ENCODE assay signal across 10 mouse cellular contexts in genomic region chr2:70567682-70568077, GRCm38 (mm10). TPM values are rescaled to one million over a fixed set of nuclear protein-coding genes. Genes with fewer than 3 reads are reported as not detected.
DNase-seq lines count a peak whose midpoint lies in the region; ATAC-seq lines count a peak whose summit lies in the region.
"Had no signal": no experiment of that assay in that cellular context is flagged by ENCODE, and none has a peak within 500 bp of the region (broad histone marks: within the 10 kb centered on the region; RNA-seq: fewer than 3 reads in every experiment).

No protein-coding gene starts in this region.

- no peak overlapping the region for H3K9ac ChIP-seq in embryonic facial prominence, embryonic 15.5 days
- H3K9ac ChIP-seq in limb, embryonic 11.5 days (ENCODE audit: low read length): no peak overlapping the region
- H3K9ac ChIP-seq in neural tube, embryonic 15.5 days (replicated peaks): peak overlapping the region; percentile 61; the same call in 1 of the 2 replicates

- peak; percentile 9 to 19 for DNase-seq in kidney, postnatal 4 days
- no peak for DNase-seq in kidney, postnatal 36 days
- DNase-seq in limb, embryonic 11.5 days (ENCODE audit: low spot score): peak; percentile 38
- no peak for DNase-seq in thymus, postnatal 10 days (ENCODE audit: low spot score in 2 of 2)
- no peak for DNase-seq in adrenal gland, postnatal 10 days
- no peak for DNase-seq in layer of hippocampus, adult 9-11 months

- no peaks in the 10 kb centered on the region for H3K9me3 ChIP-seq in embryonic facial prominence, embryonic 15.5 days (replicated peaks)
- no peaks in the 10 kb centered on the region for H3K9me3 ChIP-seq in limb, embryonic 11.5 days (ENCODE audit: control insufficient read depth, low read length)
- H3K9me3 ChIP-seq in neural tube, embryonic 15.5 days (replicated peaks): no peaks in the 10 kb centered on the region

- no peak overlapping the region for H3K27ac ChIP-seq in embryonic facial prominence, embryonic 15.5 days (replicated peaks)
- no peak overlapping the region for H3K27ac ChIP-seq in limb, embryonic 11.5 days (replicated peaks; ENCODE audit: low read depth, low read length)
- H3K27ac ChIP-seq in neural tube, embryonic 15.5 days (replicated peaks): peak overlapping the region; percentile 90

- WGBS in embryonic facial prominence, embryonic 15.5 days: 4% methylated on average over 12 of the region's 12 CpGs
- WGBS in limb, embryonic 11.5 days: under 1% methylated on average over 12 of the region's 12 CpGs
- WGBS in neural tube, embryonic 15.5 days: 1% methylated on average over 12 of the region's 12 CpGs

- peaks cover 96% of the 10 kb centered on the region for H3K27me3 ChIP-seq in embryonic facial prominence, embryonic 15.5 days
- H3K27me3 ChIP-seq in limb, embryonic 11.5 days (ENCODE audit: control insufficient read depth, insufficient read depth, low read length): peaks cover 82% of the 10 kb centered on the region
- H3K27me3 ChIP-seq in neural tube, embryonic 15.5 days (replicated peaks): peaks cover 56% of the 10 kb centered on the region
- H3K27me3 ChIP-seq: Patski had no signal

- H3K4me2 ChIP-seq in embryonic facial prominence, embryonic 15.5 days (replicated peaks): peak overlapping the region; percentile 48
- H3K4me2 ChIP-seq in limb, embryonic 11.5 days (ENCODE audit: low read depth, severe bottlenecking): peak overlapping the region; percentile 63
- H3K4me2 ChIP-seq in neural tube, embryonic 15.5 days: peak overlapping the region; percentile 60

- peak overlapping the region; percentile 32 for H3K4me3 ChIP-seq in embryonic facial prominence, embryonic 15.5 days (replicated peaks)
- no peak overlapping the region for H3K4me3 ChIP-seq in limb, embryonic 11.5 days (ENCODE audit: low read depth, low read length)
- peak overlapping the region; percentile 50 for H3K4me3 ChIP-seq in neural tube, embryonic 15.5 days (replicated peaks)

- H3K4me1 ChIP-seq in embryonic facial prominence, embryonic 15.5 days: peaks cover 57% of the 10 kb centered on the region
- H3K4me1 ChIP-seq in limb, embryonic 11.5 days (ENCODE audit: control insufficient read depth, insufficient read depth, low read length): peaks cover 26% of the 10 kb centered on the region
- peaks cover 50% of the 10 kb centered on the region for H3K4me1 ChIP-seq in neural tube, embryonic 15.5 days

- H3K36me3 ChIP-seq in embryonic facial prominence, embryonic 15.5 days: no peaks in the 10 kb centered on the region
- no peaks in the 10 kb centered on the region for H3K36me3 ChIP-seq in limb, embryonic 11.5 days (ENCODE audit: control insufficient read depth, insufficient read depth, low read length)
- H3K36me3 ChIP-seq in neural tube, embryonic 15.5 days: no peaks in the 10 kb centered on the region

- no peak for ATAC-seq in embryonic facial prominence, embryonic 15.5 days (ENCODE audit: insufficient number of reproducible peaks, low FRiP score, low TSS enrichment, low read depth)
- ATAC-seq in limb, embryonic 11.5 days (ENCODE audit: insufficient number of reproducible peaks, low FRiP score, low TSS enrichment, low read depth): no peak
- ATAC-seq in neural tube, embryonic 15.5 days (ENCODE audit: low FRiP score): no peak
- ATAC-seq: Patski had no signal

RNA-seq across cellular contexts. Expression of gene Gad1, which starts 14.8 kb away (rescaled TPM):
- 0.71 and 0.81 TPM in 2 replicates for polyA plus RNA-seq in embryonic facial prominence, embryonic 15.5 days (2015; fragmentation: Nextera tagmentation; extraction: Ambion mirVana)
- 0.21 and 0.75 TPM in 2 replicates for polyA plus RNA-seq in limb, embryonic 11.5 days (2014; fragmentation: Nextera tagmentation; extraction: Ambion mirVana)
- polyA plus RNA-seq in neural tube, embryonic 15.5 days (2015; fragmentation: Nextera tagmentation; extraction: Ambion mirVana): 84.0 and 96.5 TPM in 2 replicates
- 1 to 10 TPM in 1 of 2 experiments, under 1 TPM in 1; 0.78 to 1.7 TPM for total RNA-seq in adrenal gland, postnatal 10 days (2021)
- total RNA-seq: hematopoietic stem cell, adult 5-6 weeks had no signal

RNA-seq across cellular contexts. Expression of gene Erich2, which starts 59.1 kb away (rescaled TPM):
- 7.2 and 11.0 TPM in 2 replicates for polyA plus RNA-seq in embryonic facial prominence, embryonic 15.5 days (2015; fragmentation: Nextera tagmentation; extraction: Ambion mirVana)
- 0.33 TPM in 1 of 2 replicates, not detected in the other for polyA plus RNA-seq in limb, embryonic 11.5 days (2014; fragmentation: Nextera tagmentation; extraction: Ambion mirVana)
- 0.92 and 2.1 TPM in 2 replicates for polyA plus RNA-seq in neural tube, embryonic 15.5 days (2015; fragmentation: Nextera tagmentation; extraction: Ambion mirVana)
- total RNA-seq in adrenal gland, postnatal 10 days (2021): under 1 TPM; 0.15 to 0.18 TPM

Comparison
In these comparisons a context has a peak if more than half of its experiments do, and no peak if none do; other contexts are left out.
1. DNase-seq: peak in kidney, postnatal 4 days (2 of 2) and limb, embryonic 11.5 days (single experiment); none in kidney, postnatal 36 days (0 of 2), thymus, postnatal 10 days (0 of 2), adrenal gland, postnatal 10 days (single experiment) and layer of hippocampus, adult 9-11 months (single experiment).
2. RNA of gene Gad1, which starts 14.8 kb away (polyA plus RNA-seq): 84.0 to 96.5 TPM in neural tube, embryonic 15.5 days; 0.21 to 0.75 TPM in limb, embryonic 11.5 days and 0.71 to 0.81 TPM in embryonic facial prominence, embryonic 15.5 days; every median in the first group is over 10 times any median in the second.
3. Peak in every context shown above with its lines, with median percentiles within 50 percentile points of each other: H3K4me2 ChIP-seq.